Mouse (Mus musculus) Patski (cell line): Measurements from ENCODE around the gene Rasgrp4. TPM values are rescaled to one million over a fixed set of nuclear protein-coding genes. Genes with fewer than 3 reads are reported as not detected.

ENCODE experiments used
- ATAC-seq: fragments of 100-300 bp; one replicate; pipeline ENCODE4 v1.8.0; 2021
- CTCF ChIA-PET: fragments of 350-600 bp; sonication (Branson Sonifier 250); formaldehyde crosslinking; loops from one replicate; lab custom pipeline; 2022; ENCODE audit warnings: inconsistent platforms; lab: Charles Lee
- POLR2A ChIA-PET: fragments of 350-600 bp; sonication (Branson Sonifier 250); formaldehyde crosslinking; loops from one replicate; lab custom pipeline; 2022; ENCODE audit warnings: antibody characterized with exemption, inconsistent platforms; lab: Charles Lee
- DNase-seq: peaks from one replicate; pipeline ENCODE4 v3.0.0-alpha.2; 2011; ENCODE audit warnings: low read depth, low spot score
- H3K27me3 ChIP-seq: fragments of 371-371 bp; one replicate; pipeline ENCODE4 v1.5.1; 2021
- CTCF ChIP-seq: fragments of 100-300 bp; IDR thresholded peaks from one replicate; pipeline ENCODE4 v1.5.1; 2021
- in situ Hi-C: fragments of 300-500 bp; cut with MboI; formaldehyde crosslinking; loops from 3 replicates; pipeline ENCODE4 v1.11.1; 2018; ENCODE audit warnings: low pct_unique_long_range_greater_than_20kb, mixed read lengths
- polyA plus RNA-seq: library from polyadenylated mRNA; unstranded; gene quantifications from one replicate; pipeline ENCODE4 v1.2.3, GENCODE M21; 2021

The Rasgrp4 gene
- polyA plus RNA-seq, 1 experiment from 2014 or later = 0.05 TPM

DNA sequence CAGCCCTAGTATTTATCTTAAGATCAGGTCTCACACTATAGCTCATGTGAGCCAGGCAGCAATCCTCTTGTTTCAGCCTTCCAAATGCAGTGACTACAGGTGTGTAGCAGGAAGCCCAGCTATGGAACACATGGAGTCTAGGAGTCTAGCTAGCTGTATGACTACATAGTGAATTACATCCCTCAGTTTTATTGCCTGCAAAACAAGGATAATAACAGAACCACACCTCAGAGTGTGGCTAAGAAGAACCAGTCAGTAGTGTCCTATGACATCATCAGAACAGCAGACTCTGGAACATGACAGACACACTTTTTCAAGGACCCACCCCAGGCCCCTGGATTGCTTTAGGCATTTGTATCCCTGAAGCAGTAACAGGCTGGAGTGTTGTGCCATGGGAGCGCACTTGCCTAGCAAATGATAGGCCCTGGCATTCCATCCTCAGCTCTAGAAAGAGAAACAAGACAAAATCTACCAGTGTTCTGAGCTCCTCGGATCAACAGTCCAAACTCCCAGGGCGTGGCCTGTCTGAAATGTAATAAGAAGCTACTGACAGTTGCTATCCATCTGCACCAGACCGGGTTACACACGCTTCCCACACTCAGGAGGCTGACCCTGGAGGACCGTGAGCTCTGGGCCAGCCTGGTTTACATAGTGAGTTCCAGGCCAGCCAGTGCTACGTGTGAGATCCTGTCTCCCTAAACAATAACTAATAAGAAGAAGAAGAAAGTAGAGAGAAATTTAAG, 12.1 kb downstream of the Rasgrp4 start:
- DNase-seq (no peak), ATAC-seq (no peak)
- POLR2A ChIA-PET = no interaction called here
- peaks cover 5% of the 10 kb centered on the region for H3K27me3 ChIP-seq
- no peak for TF ChIP-seq CTCF
- CTCF ChIA-PET = interaction anchor here (1.2 to 1.9 kb wide), 2 partner anchors 8 to 21 kb away, joined by 3 to 5 read pairs; partner anchors contain the start of gene Ryr1
- in situ Hi-C loops = no loop called here

DNA sequence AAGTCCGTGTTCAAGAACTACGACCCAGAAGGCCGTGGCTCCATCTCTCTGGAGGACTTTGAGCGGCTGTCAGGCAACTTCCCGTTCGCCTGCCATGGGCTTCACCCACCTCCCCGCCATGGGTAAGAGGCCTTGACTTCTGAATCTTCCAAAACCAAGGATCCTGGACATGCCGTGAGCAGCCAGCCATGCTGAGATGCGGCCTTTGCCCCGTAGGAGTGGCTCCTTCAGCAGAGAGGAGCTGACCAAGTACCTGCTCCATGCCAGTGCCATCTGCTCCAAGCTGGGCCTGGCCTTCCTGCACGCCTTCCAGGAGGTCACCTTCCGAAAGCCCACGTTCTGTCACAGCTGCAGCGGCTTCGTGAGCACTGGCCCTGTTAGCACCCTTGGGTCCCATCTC, 14.1 kb downstream of the Rasgrp4 start:
- no peak for TF ChIP-seq CTCF
- peaks cover 5% of the 10 kb centered on the region for H3K27me3 ChIP-seq
- in situ Hi-C loops = no loop called here
- no peak for ATAC-seq
- ChIA-PET CTCF (no interaction called here), POLR2A (no interaction called here)
- no peak for DNase-seq

DNA sequence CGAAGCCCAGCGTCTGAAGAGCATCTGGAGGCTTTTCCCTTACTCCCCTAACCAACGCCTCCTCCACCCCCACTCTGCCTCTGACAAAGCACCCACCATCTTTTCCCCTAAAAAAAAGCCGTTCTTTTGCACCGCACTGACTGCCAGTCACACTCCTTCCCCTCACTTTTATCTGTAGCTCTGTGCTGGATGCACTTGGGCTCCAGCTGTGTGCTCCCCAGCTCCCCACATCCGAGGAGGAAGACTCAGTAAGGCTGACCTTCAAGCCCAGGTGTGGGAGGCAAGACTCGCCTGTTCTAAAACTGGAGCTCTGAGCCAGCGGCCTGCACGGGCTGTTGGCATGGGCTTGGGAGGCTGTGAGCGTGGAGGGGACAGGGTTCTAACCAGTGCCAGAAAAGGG, 16.8 kb downstream of the Rasgrp4 start:
- no peak for DNase-seq
- no peak for TF ChIP-seq CTCF
- peaks cover 5% of the 10 kb centered on the region for H3K27me3 ChIP-seq
- ChIA-PET CTCF (interaction anchor here (0.9 kb wide), 1 partner anchor 149 kb away, joined by 3 read pairs; no protein-coding TSS in a partner anchor), POLR2A (no interaction called here)
- in situ Hi-C loops = no loop called here
- ATAC-seq = no peak

DNA sequence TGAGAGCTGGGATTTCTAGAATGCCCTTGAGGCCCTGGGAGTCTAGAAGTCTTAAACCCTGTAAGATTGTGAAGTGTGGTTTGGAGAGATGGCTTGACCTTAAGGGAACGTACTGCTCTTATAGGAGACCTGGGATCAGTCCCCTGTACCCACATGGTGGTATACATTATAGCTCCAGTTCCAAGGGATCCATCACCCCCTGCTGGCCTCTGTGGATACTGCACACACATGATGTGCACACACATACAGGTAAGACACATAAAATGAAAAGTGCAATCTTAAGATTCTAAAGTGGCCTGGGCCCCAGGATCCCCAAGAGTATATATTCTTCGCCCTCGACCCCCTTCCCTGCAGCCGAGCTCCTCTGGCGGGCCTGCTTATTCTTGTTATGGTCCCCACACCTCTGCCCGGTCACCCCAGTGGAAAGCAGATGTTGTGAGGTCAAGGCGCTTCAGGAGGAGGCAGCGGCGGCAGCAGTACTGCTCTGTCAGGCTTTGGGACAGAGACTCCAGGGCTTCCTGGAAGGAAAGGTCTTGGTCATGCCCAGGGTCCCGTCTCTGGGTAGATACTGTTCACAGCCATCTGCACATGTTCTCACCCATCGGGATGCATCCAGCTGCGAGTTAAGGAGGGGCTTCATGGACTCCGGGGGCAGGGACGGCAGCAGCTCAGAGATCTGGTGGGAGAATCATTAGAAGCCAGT, 19.5 kb downstream of the Rasgrp4 start:
- no peak for TF ChIP-seq CTCF
- DNase-seq = no peak
- H3K27me3 ChIP-seq = no peaks in the 10 kb centered on the region
- CTCF ChIA-PET = interaction anchor here (1.4 to 1.6 kb wide), 2 partner anchors 8 to 13 kb away, joined by 3 to 5 read pairs; no protein-coding TSS in a partner anchor
- POLR2A ChIA-PET = interaction anchor here (1.2 kb wide), 1 partner anchor 16 kb away, joined by 3 read pairs; no protein-coding TSS in a partner anchor
- ATAC-seq = no peak
- in situ Hi-C loops = no loop called here

- ChIA-PET POLR2A (interaction anchor here (0.9 to 1.5 kb wide), 3 partner anchors 13 to 91 kb away, joined by 3 to 14 read pairs (median 3); no protein-coding TSS in a partner anchor), CTCF (interaction anchor here (0.6 to 1.6 kb wide), 7 partner anchors 8 to 147 kb away, joined by 3 to 6 read pairs (median 4); partner anchors contain the start of genes Ggn and Spred3)
- ATAC-seq (peak; percentile 87), DNase-seq (no peak)
- no peaks in the 10 kb centered on the region for H3K27me3 ChIP-seq
- no peak for TF ChIP-seq CTCF
- in situ Hi-C loops = no loop called here
Observed at GRCm38 (mm10) chr7:29155196-29155837, 20.7 kb downstream of the Rasgrp4 start.

GRCm38 (mm10) chr7:29155838-29156782, 21.5 kb downstream of the Rasgrp4 start, which contains the start of gene Fam98c:
Fam98c (minus strand) TSS chr7:29156234.
- DNase-seq = no peak
- ChIA-PET POLR2A (interaction anchor here (0.6 to 1.5 kb wide), 5 partner anchors 12 to 1469 kb away, joined by 3 to 14 read pairs (median 3); no protein-coding TSS in a partner anchor), CTCF (interaction anchor here (0.6 to 1.4 kb wide), 4 partner anchors 7 to 146 kb away, joined by 3 to 6 read pairs (median 4); no protein-coding TSS in a partner anchor)
- TF ChIP-seq CTCF = no peak
- peak; percentile 85 for ATAC-seq
- in situ Hi-C loops = no loop called here
- H3K27me3 ChIP-seq = no peaks in the 10 kb centered on the region

DNA sequence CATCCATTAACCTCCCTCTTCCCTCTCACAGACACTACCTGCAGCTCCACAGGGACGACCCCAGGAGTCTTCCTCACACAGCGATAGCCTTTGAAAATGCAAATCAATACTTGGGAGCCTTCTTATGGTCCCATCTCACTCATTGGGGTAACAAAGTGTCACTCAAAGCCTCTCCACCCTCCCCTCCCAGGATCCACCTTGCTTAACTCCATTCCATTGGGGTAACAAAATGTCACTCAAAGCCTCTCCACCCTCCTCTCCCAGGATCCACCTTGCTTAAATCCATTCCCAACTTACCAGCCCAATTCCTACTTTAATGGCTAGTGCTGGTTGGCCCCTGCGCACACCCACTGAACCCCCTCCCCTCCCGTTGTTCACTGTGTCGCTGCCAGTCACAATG, 23.6 kb downstream of the Rasgrp4 start:
- no peaks in the 10 kb centered on the region for H3K27me3 ChIP-seq
- no peak for DNase-seq
- ATAC-seq = no peak
- TF ChIP-seq CTCF = no peak
- ChIA-PET POLR2A (no interaction called here), CTCF (no interaction called here)
- in situ Hi-C loops = no loop called here

DNA sequence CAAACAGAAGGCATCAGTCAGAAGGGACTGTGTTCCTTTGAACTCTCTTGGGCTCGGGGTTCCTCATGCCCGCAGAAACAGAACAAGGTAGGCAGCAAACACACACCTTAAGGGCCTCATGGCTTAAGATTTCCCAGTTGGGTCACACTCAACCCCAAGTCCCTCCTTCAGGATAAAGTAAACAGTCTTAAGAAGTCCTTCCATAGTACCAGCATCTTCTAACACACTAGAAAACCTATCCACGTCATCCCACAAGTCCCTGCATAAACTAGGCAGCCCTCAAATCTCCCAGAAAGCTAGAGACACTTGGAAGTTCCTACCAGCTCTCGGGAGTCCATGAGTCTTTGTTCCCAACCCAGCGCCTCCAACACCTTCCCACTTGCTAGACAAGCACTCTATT, 27.6 kb downstream of the Rasgrp4 start:
- POLR2A ChIA-PET = no interaction called here
- ATAC-seq = no peak
- DNase-seq = no peak
- H3K27me3 ChIP-seq = no peaks in the 10 kb centered on the region
- CTCF ChIA-PET = no interaction called here
- in situ Hi-C loops = no loop called here
- TF ChIP-seq CTCF = no peak

DNA sequence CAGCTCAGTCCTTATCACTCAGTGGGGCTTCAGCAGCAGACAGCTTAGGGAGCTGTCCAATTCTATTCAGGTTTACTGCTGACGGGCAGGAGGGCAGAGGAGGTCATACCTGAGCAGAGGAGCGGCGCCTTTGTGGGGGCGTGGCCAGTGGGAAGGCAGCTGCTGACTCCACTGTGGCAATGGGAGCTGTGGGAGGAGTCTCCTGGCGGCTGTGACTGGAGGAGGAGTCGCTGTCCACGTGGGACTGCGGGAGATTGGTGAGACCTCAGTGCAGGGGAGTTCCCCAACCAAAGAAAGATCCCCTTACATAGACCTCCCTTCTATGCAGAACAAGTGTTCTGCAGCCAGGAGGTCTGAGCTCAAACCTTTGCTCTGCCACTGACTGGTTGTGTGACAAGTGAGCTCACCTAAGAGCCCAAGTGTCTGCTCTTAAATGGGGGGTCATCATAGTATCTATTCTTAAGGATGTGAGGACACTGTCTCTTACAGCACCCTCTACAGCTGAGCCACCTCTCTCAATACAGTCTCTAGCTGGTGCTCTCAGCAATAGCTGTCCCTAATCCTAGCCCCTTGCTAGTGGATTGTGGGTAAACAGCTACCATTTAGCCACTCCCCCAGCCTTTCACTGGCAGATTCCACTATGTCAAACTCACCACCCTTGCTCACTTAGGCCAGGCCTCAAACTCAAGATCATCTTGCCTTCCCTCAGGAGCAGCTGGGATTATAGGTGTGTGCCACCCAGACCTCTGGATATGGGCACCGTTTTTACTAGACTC, 28.3 kb downstream of the Rasgrp4 start:
- H3K27me3 ChIP-seq = no peaks in the 10 kb centered on the region
- ChIA-PET CTCF (interaction anchor here (1.6 kb wide), 1 partner anchor 8 kb away, joined by 4 read pairs; no protein-coding TSS in a partner anchor), POLR2A (no interaction called here)
- in situ Hi-C loops = no loop called here
- DNase-seq = no peak
- TF ChIP-seq CTCF = no peak
- no peak for ATAC-seq
